Mouse (Mus musculus) heart, adult 2 months (tissue): ENCODE data around the gene Eps8. TPM values are rescaled to one million over a fixed set of nuclear protein-coding genes. Genes with fewer than 3 reads are reported as not detected.

ENCODE experiments used
- DNase-seq, 2 experiments: peaks; one replicate each; pipeline ENCODE4 v3.0.0; 2021
- H3K27ac ChIP-seq: fragments of 200-600 bp; 2 replicates; pipeline ENCODE4 v1.8.1; 2022
- H3K27me3 ChIP-seq: fragments of 200-500 bp; 2 replicates; pipeline ENCODE4 v1.6.1; 2012; ENCODE audit warnings: mild to moderate bottlenecking, low read length, inconsistent platforms, mixed read lengths; ENCODE audit not compliant: control insufficient read depth, insufficient read depth
- H3K36me3 ChIP-seq: fragments of 200-500 bp; 2 replicates; pipeline ENCODE4 v1.6.1; 2012; ENCODE audit warnings: low read length, inconsistent platforms; ENCODE audit not compliant: control insufficient read depth, insufficient read depth
- H3K4me1 ChIP-seq: fragments of 200-500 bp; 2 replicates; pipeline ENCODE4 v1.6.1; 2011; ENCODE audit warnings: low read length; ENCODE audit not compliant: control insufficient read depth, insufficient read depth
- H3K4me3 ChIP-seq: fragments of 200-600 bp; 2 replicates; pipeline ENCODE4 v1.8.1; 2022
- H3K79me2 ChIP-seq: fragments of 200-500 bp; replicated peaks from 2 replicates; pipeline ENCODE4 v1.6.1; 2012; ENCODE audit warnings: mild to moderate bottlenecking, inconsistent platforms, low read length, moderate library complexity, mixed read lengths; ENCODE audit not compliant: control insufficient read depth, insufficient read depth
- H3K9ac ChIP-seq: fragments of 200-500 bp; 2 replicates; pipeline ENCODE4 v1.6.1; 2012; ENCODE audit warnings: low read depth, mild to moderate bottlenecking, control low read depth, inconsistent platforms, low read length, mixed read lengths
- CTCF ChIP-seq: fragments of 200-600 bp; IDR thresholded peaks from 2 replicates; pipeline ENCODE4 v1.8.1; 2022; ENCODE audit warnings: antibody characterized with exemption, mild to moderate bottlenecking, moderate library complexity
- EP300 ChIP-seq: fragments of 200-500 bp; IDR thresholded peaks from 2 replicates; pipeline ENCODE4 v1.6.1; 2011; ENCODE audit warnings: low read depth, low read length, control low read depth; ENCODE audit not compliant: insufficient read depth
- POLR2A ChIP-seq: fragments of 200-500 bp; IDR thresholded peaks from 2 replicates; pipeline ENCODE4 v1.6.1; 2011; ENCODE audit warnings: mild to moderate bottlenecking, low read depth, low read length, control low read depth; ENCODE audit not compliant: insufficient read depth
- WGBS: fragments of 180-500 bp; shearing (Covaris S2); methylation state at CpG from one replicate; pipeline ENCODE4 v1.1.7; 2018; 5-methylcytosine and 5-hydroxymethylcytosine counted together
- intact Hi-C: fragments of 180-260 bp; cut with DNase I; formaldehyde crosslinking; loops from one replicate; pipeline ENCODE4 v1.15.1; 2025
- polyA plus RNA-seq: library from polyadenylated mRNA; depleted of rRNA; stranded (reverse); fragments of >200 nt; gene quantifications from 2 replicates; pipeline ENCODE4 v1.2.3, GENCODE M21; 2012
- total RNA-seq, 2 experiments: library from RNA; stranded (reverse); gene quantifications; 2 replicates each; pipeline ENCODE4 v1.2.3; 2021

Gene Eps8
- total and polyA plus RNA-seq, 3 experiments, result 6.7 to 12.2 (median 11.6) TPM

- DNase-seq, result no peak
- no peak for TF ChIP-seq CTCF
- TF ChIP-seq EP300, result no peak
- TF ChIP-seq POLR2A, result no peak
Observed at GRCm38 (mm10) chr6:137608160-137608930, 46.3 kb downstream of the Eps8 start.

DNA sequence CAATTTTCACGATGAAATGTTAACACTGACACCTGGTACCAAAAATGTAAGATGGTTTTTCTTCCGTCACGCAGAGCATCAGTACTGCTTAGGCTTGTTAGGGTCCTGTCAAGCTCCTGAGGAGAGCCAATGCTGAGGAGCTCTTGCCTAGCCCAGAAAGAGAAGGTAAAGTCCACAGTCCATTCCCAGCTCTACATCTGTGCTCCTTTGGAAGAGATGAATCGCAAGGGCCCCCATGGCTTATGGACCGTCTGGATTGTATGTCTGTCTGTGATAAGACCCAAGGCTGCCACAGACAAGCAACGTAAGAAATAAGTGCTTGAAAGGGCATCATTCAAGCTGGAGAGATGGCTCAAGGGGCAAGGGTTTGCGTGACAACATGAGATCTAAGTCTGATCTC is 48.1 kb downstream of the Eps8 start:
- H3K36me3 ChIP-seq, result no peaks in the 10 kb centered on the region
- no peak overlapping the region for H3K9ac ChIP-seq
- no peaks in the 10 kb centered on the region; the same call in 1 of the 2 replicates for H3K27me3 ChIP-seq
- H3K79me2 ChIP-seq, result no peaks in the 10 kb centered on the region
- H3K27ac ChIP-seq, result no peak overlapping the region
- TF ChIP-seq EP300, result no peak
- no peak for TF ChIP-seq POLR2A
- no peak for TF ChIP-seq CTCF
- no peak for DNase-seq
- H3K4me1 ChIP-seq, result no peaks in the 10 kb centered on the region
- no peak overlapping the region for H3K4me3 ChIP-seq
- whole genome bisulfite sequencing, result 88% methylated on average over 7 of the region's 7 CpGs
- intact Hi-C loops, result no loop called here

More at GRCm38 (mm10) chr6:137608160-137608930, 46.3 kb downstream of the Eps8 start:
- no peaks in the 10 kb centered on the region for H3K36me3 ChIP-seq
- no peak overlapping the region for H3K9ac ChIP-seq
- no peak overlapping the region for H3K27ac ChIP-seq
- intact Hi-C loops, result no loop called here
- 82% methylated on average over 17 of the region's 17 CpGs for WGBS
- no peaks in the 10 kb centered on the region for H3K27me3 ChIP-seq
- no peak overlapping the region for H3K4me3 ChIP-seq
- H3K4me1 ChIP-seq, result peaks cover 5% of the 10 kb centered on the region; the same call in 1 of the 2 replicates
- H3K79me2 ChIP-seq, result no peaks in the 10 kb centered on the region

DNA sequence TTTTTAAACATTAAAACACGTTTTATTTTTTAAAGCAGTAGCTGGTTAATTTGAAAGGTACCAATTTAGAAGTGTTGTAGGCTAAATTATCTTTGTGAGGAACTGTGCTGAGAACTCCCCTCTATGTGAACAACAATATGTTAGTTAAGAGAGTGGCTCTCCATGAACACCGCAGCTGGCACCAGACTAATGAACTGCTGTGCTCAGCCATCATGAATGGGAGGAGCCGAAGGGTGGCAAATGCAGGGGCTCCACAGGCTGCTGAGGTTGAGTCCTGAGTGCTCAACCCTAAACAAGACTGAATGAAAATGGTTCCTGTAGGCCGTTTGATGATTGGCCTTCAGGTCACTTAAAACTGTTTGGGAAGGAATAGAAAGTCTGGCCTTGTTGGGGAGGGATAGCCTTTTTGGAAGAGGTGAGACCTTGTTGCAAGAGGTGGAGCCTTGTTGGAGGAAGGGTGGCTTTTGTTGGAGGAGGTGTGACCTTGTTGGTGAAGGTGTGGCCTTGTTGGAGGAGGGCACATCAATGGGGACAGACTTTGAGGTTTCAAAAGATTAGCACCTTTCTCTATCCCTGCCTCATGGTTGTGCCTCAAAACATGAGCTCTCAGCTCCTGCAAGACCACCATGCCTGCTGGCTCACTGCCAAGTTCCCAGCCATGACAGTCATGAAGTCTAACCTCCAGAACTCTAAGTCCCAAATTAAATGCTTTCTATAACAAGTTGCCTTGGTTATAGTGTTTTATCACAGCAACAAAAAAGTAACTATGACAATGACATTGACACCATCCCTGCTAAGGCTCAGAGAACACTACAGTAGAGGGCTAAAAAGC is 50.0 kb downstream of the Eps8 start:
- no peak overlapping the region for H3K4me3 ChIP-seq
- no peak overlapping the region for H3K9ac ChIP-seq
- no peaks in the 10 kb centered on the region for H3K4me1 ChIP-seq
- H3K36me3 ChIP-seq, result no peaks in the 10 kb centered on the region
- intact Hi-C loops, result no loop called here
- no peak for DNase-seq
- 89% methylated on average over 4 of the region's 4 CpGs for WGBS
- TF ChIP-seq POLR2A (no peak), EP300 (no peak), CTCF (no peak)
- no peaks in the 10 kb centered on the region for H3K79me2 ChIP-seq
- H3K27me3 ChIP-seq, result no peaks in the 10 kb centered on the region; the same call in 1 of the 2 replicates
- H3K27ac ChIP-seq, result no peak overlapping the region

- Histone ChIP-seq H3K9ac (no peak overlapping the region), H3K27me3 (no peaks in the 10 kb centered on the region; the same call in 1 of the 2 replicates), H3K4me1 (no peaks in the 10 kb centered on the region; the same call in 1 of the 2 replicates), H3K4me3 (no peak overlapping the region), H3K79me2 (no peaks in the 10 kb centered on the region), H3K27ac (no peak overlapping the region), H3K36me3 (no peaks in the 10 kb centered on the region)
- no peak for DNase-seq
- intact Hi-C loops, result no loop called here
- TF ChIP-seq CTCF, result no peak
- TF ChIP-seq POLR2A, result no peak
- TF ChIP-seq EP300, result no peak
- 50% methylated on average over 7 of the region's 7 CpGs for WGBS
Observed at GRCm38 (mm10) chr6:137598306-137598705, 56.4 kb downstream of the Eps8 start.

GRCm38 (mm10) chr6:137597442-137598058 is 57.1 kb downstream of the Eps8 start:
- Histone ChIP-seq H3K79me2 (no peaks in the 10 kb centered on the region), H3K4me1 (no peaks in the 10 kb centered on the region; the same call in 1 of the 2 replicates), H3K27ac (no peak overlapping the region), H3K27me3 (no peaks in the 10 kb centered on the region), H3K9ac (no peak overlapping the region), H3K36me3 (no peaks in the 10 kb centered on the region), H3K4me3 (no peak overlapping the region)
- intact Hi-C loops, result no loop called here
- TF ChIP-seq POLR2A, result no peak
- TF ChIP-seq CTCF, result no peak
- no peak for TF ChIP-seq EP300
- WGBS, result 90% methylated on average over 8 of the region's 8 CpGs
- DNase-seq, result no peak
